Mouse (Mus musculus) layer of hippocampus, adult 6 months (tissue): ENCODE results near the gene Gcnt1. TPM values are rescaled to one million over a fixed set of nuclear protein-coding genes. Genes with fewer than 3 reads are reported as not detected.

Experiments used
- long read RNA-seq, 2 experiments: library from polyadenylated mRNA; unstranded; transcript quantifications; one replicate each; pipeline ENCODE4 v2.0.0; 2019 to 2020
- polyA plus RNA-seq: library from polyadenylated mRNA; unstranded; fragments of <200 nt; fragmentation: Nextera tagmentation; gene quantifications from 2 replicates; pipeline ENCODE4 v1.2.3, GENCODE M21; 2021

Gcnt1 gene
- polyA plus RNA-seq: 0.87 and 0.93 TPM in 2 replicates
- long read RNA-seq, experiment 1, full-length matches to known transcripts: 3 of 5 reads
- long read RNA-seq, experiment 1, partial matches to known transcripts: 0 of 5 reads
- long read RNA-seq, experiment 1, other reads (novel, unspliced or antisense): 2 of 5 reads
- long read RNA-seq, experiment 2, full-length matches to known transcripts: 2 of 3 reads
- long read RNA-seq, experiment 2, partial matches to known transcripts: 0 of 3 reads
- long read RNA-seq, experiment 2, other reads (novel, unspliced or antisense): 1 of 3 reads

GRCm38 (mm10) chr19:17372701-17373100, at the start of gene Gcnt1:
Gene Gcnt1, minus strand, starts transcription at chr19:17372844.

GRCm38 (mm10) chr19:17393841-17394591, 21.4 kb upstream of the Gcnt1 start, which contains the start of gene Rfk:
Gene Rfk, plus strand, starts transcription at chr19:17394043.

Other genes with a start within 250 kb of the Gcnt1 start
- gene Rfk, start 21.2 kb upstream of the Gcnt1 start, polyA plus RNA-seq: 103 and 121 TPM in 2 replicates